Mouse (Mus musculus) T-helper 1 cell (primary cell): ENCODE results near the gene Nop14.

Source experiments
- in situ Hi-C: fragments of 300-600 bp; cut with MboI, MseI; formaldehyde crosslinking; loops from one replicate; pipeline ENCODE4 v1.15.1; 2025; ENCODE audit warnings: high pct_unique_total_duplicates

The Nop14 gene

DNA sequence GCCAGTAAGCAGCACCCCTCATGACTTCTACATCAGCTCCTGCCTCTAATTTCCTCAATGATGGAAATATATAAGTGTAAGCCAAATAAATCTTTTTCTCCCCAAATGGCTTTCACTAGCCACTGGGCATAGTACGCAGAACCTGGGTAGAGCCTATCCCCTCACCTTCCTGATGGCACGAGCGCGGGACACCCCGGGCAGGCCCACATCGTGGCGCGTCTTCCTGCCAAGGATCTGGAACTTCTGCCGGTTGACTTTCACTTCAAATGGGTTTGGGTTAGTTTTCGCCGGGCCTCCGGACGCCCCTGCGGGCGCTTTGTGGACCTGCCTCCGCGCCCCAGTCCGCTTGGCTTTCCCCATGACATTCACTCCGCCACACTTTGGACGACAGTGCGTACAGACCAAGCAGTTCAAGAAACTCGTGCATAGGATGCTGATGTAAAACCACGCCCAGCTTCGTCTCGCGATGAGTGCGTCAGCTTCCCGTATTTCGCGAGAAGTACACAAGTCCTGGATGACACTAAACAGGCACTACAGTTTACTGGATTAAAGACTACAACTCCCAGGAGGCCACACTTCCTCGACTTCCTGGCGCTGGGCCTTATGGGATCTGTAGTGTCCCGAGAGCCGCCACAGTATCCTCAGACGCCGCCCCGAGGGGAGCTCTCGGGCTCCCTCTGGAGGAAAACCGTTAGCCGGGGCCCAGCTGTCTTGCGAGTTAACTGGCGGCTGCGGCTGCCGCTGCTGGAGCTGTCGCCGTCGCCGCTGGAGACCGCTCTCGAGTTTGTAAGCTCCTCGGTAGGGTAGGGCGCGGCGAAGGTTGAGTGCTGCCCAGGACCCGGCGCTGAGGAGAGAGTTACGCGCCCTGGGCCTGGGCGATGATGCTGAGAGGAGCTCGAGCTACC, at the start of gene Nop14, which contains the start of gene Grk4:
Nop14 (minus strand) TSS at position 463 of the 905 bp plus-strand sequence.
Grk4 (plus strand) TSS at position 694 of the 905 bp plus-strand sequence.
- in situ Hi-C loops = loop anchor here (10.0 kb wide), 1 partner anchor 1015 kb away; no protein-coding TSS in a partner anchor

DNA sequence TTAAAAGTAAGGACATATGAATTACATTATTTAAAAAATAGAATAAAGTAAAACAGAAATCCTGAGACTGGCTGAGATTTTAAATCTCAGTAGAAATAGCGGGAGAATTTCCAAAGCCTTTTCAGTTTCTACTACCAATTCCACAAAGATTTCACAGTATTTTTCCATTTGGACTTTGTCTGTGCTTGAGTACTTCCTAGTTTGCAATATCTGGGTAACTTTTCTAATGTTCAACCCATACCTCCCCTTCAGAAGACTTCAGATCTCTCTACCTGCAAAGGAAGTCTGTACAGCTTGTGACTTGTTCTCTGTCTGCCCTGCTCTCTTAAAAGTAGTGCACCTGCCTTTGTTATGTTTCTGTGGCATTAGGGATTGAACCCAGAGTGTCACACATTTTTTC, 48.5 kb upstream of the Nop14 start:
- in situ Hi-C loops = no loop called here

DNA sequence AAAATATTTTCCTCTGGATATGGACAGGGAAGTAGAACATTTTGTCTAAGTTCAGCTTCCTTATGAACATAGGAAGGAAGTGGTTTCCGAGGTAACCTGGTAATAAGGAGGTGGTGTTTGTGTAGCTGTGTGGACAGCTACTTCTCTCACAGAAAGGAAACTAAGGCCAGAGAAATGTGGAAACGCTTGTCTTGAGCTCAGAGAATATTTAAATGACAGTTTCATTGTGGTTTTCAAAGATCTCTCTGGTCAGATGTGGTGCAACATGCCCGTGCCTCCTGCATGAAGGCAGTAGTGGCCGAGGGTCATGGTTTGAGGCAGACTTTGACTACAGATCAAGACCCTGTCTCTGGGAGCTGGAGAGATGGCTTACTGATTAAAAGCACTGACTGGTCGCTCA, 35.6 kb upstream of the Nop14 start:
- in situ Hi-C loops = no loop called here

DNA sequence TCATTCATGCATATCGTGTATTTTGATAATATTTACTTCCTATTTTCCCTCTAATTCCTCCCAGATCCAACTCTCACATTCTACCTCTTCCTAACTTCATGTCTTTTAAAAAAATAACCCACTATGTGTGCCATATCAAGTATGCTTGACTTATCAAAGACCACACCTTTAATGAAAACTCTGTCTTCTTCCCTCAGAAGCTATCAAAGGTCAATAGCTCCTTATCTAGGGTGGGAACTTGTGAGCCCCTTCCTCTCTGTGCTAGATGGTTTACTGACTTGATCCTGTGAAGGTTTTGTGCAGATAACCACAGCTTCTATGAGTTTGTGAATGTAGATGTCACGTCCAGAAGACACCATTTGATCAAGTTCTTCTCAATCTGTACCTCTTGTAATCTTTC, 32.8 kb upstream of the Nop14 start:
- in situ Hi-C loops = no loop called here

DNA sequence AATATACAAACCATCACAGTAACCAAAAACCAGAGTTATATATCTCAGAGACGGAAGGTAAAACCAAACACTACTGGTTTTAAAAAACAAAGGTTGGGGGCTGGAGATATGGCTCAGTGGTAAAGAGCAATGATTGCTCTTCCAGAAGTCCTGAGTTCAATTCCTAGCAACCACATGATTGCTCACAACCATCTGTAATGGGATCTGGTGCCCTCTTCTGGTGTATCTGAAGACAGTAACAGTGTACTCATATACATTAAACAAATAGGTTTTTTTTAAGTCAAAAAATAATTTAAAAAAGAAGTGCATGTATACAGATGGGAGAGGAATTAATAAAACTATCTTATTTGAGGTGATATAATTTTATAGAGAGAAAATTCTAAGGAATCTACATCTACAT, 29.9 kb upstream of the Nop14 start:
- in situ Hi-C loops = no loop called here

DNA sequence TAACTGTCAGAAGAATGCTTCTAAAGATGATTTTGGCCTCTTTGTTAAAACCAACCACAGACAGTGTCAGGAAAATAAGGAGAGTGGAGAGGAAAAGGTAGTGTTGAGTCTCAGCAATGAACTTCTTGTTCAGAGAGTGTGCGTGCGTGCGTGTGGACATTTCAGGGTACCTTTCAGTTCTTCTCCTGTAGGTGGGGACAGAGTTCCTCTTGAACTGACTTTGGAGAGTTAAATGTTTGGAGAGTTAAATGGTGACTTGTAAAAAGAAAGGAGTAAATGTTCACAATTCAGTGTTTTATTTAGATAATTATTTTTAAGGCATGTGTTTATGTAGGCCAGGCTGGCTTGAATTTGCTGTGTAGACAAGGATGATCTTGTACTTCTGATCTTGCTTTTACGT, 10.3 kb upstream of the Nop14 start:
- in situ Hi-C loops = no loop called here

DNA sequence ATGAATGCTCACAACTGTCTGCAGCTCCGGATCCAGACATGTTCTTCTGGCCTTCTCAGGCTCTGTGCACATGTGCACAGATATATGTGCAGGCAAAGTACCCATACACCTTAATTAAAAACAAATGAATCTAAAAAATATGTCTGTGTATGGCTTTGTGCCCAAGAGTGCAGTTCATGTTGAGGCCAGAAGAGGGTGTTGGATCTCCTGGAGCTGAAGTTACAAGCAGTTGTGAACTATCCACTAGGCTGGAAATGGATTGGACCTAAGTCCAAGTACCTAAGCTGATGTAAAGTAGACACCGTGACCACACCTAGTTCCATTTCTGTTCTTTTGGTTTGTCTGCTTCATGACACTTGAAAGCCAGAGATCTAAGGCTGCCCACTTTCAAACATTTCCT, 9.5 kb upstream of the Nop14 start:
- in situ Hi-C loops = no loop called here

DNA sequence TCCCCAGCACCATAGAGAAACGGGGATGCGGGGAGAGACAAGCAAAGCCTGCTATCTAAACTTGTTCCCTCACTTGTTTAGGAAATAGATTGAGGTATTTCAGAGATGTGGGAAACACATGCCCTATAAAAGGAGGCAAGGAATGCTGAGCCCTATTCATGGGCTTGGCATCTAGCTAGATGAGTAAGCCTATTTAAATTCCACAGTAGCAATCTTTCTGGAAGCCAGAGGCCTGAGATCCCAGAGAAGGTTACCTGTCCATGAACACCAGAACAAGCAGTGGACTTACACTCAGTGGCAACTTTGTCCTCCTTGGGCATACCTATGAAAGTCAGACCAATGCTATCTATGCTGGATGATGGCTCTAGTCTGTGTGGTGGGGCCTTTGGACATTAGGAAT, 3.3 kb upstream of the Nop14 start:
- in situ Hi-C loops = no loop called here

DNA sequence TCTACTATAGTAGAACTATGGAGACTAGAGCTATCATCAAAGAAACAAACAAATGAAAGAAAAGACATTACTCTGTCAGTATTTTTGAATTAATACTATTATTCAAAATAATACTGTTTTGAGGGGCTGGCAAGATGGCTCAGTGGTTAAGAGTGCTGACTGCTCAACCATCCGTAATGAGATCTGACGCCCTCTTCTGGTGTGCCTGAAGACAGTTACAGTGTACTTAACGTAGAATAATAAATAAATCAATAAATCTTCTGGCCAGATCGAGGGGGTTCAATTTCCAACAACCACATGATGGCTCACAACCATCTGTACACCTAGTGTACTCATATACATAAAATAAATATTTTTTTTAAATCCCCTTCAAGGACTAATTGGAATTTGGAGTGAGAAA, 2.0 kb upstream of the Nop14 start:
- in situ Hi-C loops = no loop called here

DNA sequence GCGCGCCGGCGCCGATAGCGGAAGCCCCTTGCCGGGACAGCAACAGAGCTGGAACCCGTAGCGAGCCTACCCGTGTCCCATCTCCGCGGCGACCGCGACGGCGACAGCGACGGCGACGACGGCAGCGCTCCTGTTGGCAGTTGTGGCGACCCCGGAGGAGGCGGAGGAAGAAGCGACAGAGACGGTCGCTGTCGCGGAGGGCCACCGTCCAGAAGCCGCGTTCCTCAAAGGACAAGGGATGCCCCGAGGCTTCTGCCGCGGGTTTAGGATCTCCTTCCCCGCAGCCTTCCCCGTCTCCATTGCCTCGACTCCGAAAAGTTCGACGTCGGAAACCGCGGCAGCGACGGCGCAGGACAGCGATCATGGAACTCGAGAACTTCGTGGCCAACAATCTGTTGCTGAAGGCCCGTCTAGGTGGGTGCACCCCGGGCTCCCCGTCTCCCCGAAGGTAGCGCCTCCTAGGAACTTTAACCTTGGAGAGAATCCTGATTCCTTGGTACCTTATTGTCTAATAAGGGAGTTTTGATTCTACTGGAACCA, 713 bp upstream of the Nop14 start:
- in situ Hi-C loops = no loop called here

DNA sequence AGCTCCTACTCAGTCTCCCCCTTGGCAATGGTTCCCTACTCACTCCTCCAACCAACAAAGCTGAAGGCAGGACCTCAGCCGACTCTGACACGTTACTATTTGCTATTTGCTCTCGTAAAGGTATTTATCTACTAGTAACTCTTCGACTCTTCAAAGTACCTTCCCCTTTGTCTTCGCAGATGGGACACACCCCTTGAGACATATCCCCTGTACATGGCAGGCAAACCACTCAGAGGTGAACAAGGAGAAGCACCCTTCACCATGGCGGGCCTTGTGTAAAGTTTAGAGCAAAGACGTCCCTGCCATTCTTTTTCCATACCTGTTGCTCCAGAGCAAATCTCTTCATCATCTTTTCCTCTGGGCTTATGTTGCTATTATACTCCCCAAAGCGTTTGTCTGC, 2.4 kb downstream of the Nop14 start:
- in situ Hi-C loops = loop anchor here (10.0 kb wide), 1 partner anchor 1013 kb away; no protein-coding TSS in a partner anchor

DNA sequence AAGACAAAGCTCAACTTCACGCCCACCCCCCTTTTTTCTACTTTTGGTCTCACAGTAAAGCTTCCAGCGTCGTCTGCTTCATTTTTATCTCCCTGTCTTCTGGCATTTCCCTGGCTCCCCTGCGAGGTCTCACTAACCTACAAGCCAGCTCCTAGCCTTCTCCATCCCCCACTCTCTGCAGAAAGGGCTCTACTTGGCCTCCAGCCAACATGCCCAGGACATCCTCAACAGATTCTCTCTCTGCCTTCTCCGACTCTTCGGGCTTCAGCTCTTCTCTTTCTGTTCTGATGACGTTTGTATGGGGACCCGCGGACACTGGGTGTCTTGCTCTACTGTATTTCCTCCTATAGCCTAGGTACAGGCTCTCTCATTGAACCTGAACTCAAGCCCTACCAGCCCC, 5.1 kb downstream of the Nop14 start:
- in situ Hi-C loops = loop anchor here (10.0 kb wide), 1 partner anchor 1010 kb away; no protein-coding TSS in a partner anchor

DNA sequence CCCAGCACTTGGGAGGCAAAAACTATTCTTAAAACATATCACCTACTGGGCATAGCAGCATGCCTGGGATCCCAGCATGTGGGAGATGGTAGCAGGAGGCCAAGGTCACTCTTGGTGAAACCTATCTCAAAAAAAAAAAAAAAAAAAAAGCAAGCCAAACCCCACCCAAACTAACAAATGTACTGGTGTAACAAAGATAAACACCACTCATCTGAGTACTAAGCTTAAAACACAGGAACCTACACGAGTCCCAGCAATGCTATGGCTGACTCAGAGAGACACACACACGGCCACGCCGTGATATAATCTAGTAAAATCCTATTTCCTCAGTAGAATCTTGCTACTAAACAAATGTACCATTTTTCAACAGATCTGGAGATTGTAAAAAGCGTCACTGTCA, 7.0 kb downstream of the Nop14 start:
- in situ Hi-C loops = loop anchor here (10.0 kb wide), 1 partner anchor 1008 kb away; no protein-coding TSS in a partner anchor

DNA sequence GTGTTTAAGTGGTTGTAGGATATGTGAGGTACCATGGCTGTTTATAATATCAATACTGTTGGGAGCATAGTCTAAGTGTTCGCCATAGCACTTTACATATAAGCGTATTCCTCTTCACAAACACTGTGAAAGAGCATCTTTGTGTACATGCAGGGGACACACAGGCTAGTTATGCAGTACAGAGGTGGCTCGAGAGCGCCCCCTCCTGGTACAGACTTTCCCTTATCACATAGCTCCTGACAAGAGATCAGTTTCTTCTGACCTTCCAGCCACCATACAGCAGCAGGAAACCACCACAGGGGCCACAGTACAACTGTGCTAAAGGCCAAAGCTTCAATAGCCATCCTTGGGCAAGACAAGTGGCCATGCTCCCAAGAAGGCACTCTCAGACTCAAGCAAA, 12.4 kb downstream of the Nop14 start:
- in situ Hi-C loops = loop anchor here (10.0 kb wide), 1 partner anchor 293 kb away; no protein-coding TSS in a partner anchor

DNA sequence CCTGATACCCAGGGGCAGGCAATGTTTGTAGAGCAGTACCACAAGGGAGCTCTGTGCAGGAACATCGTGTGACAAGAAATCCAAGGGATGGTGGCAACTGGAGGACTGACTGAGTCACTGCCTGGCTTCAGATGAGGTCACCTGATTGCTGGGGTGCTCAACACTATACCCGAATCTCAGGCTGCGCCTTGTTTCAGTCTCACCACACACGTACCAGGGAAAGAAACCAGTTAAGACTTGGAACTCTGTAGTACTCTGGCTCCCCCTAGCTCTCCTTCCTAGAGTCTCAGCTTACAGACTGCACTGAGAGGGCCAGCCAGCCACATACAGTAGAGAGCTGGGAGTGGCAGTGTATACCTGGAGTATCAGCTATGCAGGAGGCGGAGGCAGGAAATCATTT, 17.0 kb downstream of the Nop14 start:
- in situ Hi-C loops = loop anchor here (10.0 kb wide), 1 partner anchor 288 kb away; no protein-coding TSS in a partner anchor

DNA sequence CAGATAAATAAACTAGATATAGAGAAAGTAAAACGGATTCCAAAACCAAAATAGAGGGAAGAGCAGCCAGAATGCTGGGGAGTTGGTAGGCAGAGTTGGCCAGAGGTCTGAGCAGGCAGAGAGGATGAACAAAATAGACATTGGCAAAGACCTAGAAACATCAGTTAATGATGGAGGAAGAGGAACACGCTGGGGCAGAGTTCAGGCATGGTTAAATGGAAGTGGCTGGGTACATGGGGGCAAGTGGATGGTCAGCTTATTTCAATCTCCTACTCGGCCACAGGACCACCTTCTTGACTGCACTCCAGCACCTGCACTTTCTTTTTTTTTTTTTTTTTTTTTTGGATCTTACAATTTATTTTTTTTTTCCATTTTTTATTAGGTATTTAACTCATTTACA, 18.0 kb downstream of the Nop14 start:
- in situ Hi-C loops = loop anchor here (10.0 kb wide), 1 partner anchor 287 kb away; no protein-coding TSS in a partner anchor

DNA sequence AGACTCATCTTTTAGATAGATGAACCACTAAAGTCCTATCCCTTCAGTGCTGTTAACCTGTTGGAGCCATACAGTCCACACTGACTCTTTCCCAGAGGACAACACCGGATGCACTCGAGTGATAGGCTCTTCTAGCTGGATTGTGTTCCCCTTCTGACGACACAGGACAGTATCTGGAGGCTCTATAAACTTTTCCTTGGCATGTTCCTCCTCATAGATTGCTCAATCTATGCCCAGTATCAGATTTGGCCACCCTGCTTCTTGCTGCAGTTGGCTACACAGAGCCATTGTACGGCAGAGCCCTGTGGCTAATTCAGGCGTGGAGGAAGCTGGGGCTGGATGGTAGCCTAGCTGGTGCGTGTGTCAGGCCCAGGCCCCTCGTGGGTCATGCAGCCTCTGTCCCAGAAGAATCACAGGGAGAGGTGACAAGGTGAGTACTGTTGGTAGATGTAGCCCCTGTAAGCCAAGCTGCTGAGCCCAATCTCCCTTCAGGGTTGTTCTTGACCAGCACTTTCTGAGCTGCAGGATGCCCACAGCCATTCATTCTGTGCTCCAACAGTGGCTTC, 22.3 kb downstream of the Nop14 start:
- in situ Hi-C loops = loop anchor here (5.0 kb wide), 2 partner anchors 90 to 125 kb away; partner anchors contain the start of gene Tnip2

DNA sequence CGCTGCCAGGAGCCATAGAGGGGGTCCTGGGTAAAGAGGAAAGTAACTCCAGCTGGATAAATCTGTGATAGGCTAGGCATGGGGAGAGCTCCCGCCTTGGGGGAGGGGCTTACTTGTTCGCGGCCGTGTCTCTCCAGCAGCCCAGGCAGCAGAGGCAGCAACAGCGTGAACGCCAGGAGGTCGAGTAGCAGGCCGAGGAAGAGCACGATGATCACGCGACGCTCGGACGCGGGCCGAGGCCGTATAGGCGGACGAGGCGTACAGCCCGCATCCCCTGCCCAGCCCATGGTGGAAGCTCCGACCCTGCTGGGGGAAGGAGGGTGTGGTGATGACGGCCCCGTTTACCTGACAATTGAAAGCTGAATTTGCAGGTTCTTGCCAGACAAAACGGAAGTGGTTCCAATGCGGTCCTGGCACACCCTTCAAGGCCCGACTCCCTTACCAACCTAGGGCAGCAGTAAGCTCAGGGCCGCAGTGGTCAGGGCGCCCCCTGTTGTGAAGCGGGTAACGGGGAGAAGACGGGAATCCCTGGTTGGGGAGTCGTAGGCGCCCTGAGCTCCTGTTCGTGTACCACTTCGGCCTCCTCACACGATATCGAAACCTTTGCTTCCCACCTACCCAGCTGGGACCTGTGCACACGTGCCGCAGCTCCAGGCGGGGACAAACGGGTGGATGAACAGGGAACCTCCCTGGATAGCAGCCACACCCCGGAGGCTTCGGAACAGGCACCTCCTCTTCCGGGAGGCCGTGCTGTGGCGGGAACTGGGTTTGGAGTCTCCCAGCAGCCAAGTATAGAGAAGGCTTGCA, 23.3 kb downstream of the Nop14 start, which contains the start of gene Mfsd10:
Mfsd10 (minus strand) TSS at position 732 of the 807 bp plus-strand sequence.
- in situ Hi-C loops = loop anchor here (5.0 kb wide), 2 partner anchors 89 to 124 kb away; partner anchors contain the start of gene Tnip2

DNA sequence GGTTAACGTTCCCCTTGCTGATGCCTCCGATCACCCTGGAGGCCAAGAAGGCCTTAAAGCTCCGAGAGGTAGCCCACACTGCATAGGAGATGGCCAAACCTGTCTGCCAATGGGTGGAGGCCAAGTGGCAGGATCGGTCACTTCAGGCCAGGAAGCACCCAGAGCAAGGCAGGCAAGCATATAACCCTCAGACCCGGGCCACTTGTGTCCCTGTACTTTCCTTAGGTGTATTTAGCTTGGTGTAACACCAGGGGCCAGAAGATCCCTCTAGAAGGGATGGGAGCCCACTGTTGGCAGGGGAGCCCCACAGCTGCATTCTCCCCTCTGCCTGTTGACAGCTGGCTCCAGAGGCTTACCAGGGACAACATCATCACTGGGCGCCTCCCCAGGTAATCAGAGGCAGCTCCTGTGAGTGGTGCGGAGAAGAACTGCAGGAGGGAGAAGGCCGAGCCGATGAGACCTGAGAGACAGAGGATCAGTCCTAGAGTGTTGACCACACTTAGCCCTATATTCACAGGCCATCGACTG, 24.2 kb downstream of the Nop14 start:
- in situ Hi-C loops = loop anchor here (5.0 kb wide), 2 partner anchors 88 to 123 kb away; partner anchors contain the start of gene Tnip2

DNA sequence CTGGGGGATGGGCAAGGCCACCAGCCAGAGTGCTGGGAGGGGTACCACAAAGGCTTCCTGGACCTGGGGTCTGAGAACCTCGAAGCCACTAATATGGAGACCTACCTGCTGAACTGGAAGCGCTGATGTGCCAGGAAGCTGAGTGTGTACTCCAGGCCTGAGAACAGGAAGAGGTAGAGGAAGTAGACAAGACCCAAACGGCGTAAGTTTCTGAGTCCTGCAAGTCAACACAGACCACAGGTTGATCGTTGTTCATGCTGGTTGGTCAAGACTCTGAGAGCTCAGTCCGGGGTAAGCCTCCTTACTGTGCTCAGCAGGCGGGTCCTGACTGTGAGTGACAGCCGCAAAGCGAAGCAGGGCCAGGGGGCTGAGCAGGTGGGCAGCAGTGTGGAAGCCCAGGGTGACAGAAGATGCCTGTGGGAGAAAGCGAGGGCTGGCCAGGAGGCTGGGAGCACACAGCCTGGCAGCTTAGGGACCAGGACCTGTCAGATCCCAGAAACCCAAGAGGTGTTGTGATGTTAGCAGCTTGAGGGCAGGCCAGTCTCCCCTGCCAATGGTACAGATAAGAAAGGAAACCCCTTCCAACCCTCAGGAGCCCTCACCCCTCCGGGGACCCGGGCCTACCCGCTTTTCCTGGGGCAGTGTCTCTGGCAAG, 25.1 kb downstream of the Nop14 start:
- in situ Hi-C loops = loop anchor here (5.0 kb wide), 2 partner anchors 88 to 123 kb away; partner anchors contain the start of gene Tnip2
